Mouse (Mus musculus) bone marrow, adult 2 months (tissue): ENCODE data around the gene Ptprn2.

Experiments used
- CTCF ChIP-seq: fragments of 200-500 bp; IDR thresholded peaks from 2 replicates; pipeline ENCODE4 v1.5.1; 2011; ENCODE audit warnings: low read length, control low read depth; ENCODE audit not compliant: control insufficient read depth, insufficient read depth
- POLR2A ChIP-seq: fragments of 200-500 bp; IDR thresholded peaks from 2 replicates; pipeline ENCODE4 v1.6.1; 2011; ENCODE audit warnings: low read depth, mild to moderate bottlenecking, control low read depth, low read length, borderline replicate concordance; ENCODE audit not compliant: control insufficient read depth

DNA sequence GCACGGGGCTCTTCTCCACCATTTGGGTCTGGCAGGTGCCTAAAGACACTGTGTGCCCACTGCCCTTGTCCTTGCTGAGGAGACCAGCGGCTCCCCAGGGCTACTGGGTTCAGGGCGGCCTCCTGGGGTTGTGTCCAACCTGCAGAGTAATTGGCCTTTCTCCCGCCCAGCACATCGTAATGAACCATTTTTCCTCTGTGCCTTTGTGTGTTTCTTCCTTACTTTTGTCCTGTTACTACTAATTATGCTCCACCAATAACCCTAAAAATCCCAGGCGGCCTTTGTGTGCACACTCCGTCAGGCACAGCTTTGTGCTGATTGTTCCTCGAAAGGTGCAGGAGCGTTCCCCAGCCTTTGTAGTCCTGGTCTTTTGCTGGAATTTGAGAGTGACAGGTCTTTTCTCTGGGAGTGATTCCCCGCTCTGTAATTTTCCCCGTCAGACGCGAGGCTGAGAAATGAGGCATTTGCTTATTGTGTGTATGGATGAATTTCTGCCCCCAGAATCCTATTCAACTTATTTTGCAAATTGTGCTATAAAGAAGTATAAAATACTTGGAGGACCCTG, 690.8 kb downstream of the Ptprn2 start:
- no peak for TF ChIP-seq POLR2A
- no peak for TF ChIP-seq CTCF
